Mouse (Mus musculus) hindbrain, embryonic 14.5 days (tissue): ENCODE results near the gene Slc39a11. TPM values are rescaled to one million over a fixed set of nuclear protein-coding genes. Genes with fewer than 3 reads are reported as not detected.

Experiments used
- ATAC-seq: fragments of 200-750 bp; cut with Nextera tagmentation; 2 replicates; pipeline ENCODE4 v1.8.0; 2017; ENCODE audit warnings: moderate number of reproducible peaks, mild to moderate bottlenecking, moderate TSS enrichment, moderate library complexity; ENCODE audit not compliant: low FRiP score
- DNase-seq: peaks from one replicate; pipeline ENCODE4 v3.0.0-alpha.2; 2015; ENCODE audit warnings: low spot score
- H3K27ac ChIP-seq: fragments of 300-500 bp; sonication (generic); 2 replicates; pipeline ENCODE4 v1.5.1; 2014; ENCODE audit warnings: mild to moderate bottlenecking, moderate library complexity
- H3K27me3 ChIP-seq: fragments of 300-500 bp; sonication (generic); 2 replicates; pipeline ENCODE4 v1.6.1; 2014; ENCODE audit warnings: mild to moderate bottlenecking, low read length, mixed read lengths; ENCODE audit not compliant: control insufficient read depth, insufficient read depth
- H3K36me3 ChIP-seq: fragments of 300-500 bp; sonication (generic); replicated peaks from 2 replicates; pipeline ENCODE4 v1.6.1; 2014; ENCODE audit not compliant: control insufficient read depth, insufficient read depth
- H3K4me1 ChIP-seq: fragments of 300-500 bp; sonication (generic); replicated peaks from 2 replicates; pipeline ENCODE4 v1.6.1; 2014; ENCODE audit warnings: antibody characterized with exemption, low read length, mixed read lengths; ENCODE audit not compliant: control insufficient read depth, insufficient read depth
- H3K4me2 ChIP-seq: fragments of 300-500 bp; sonication (generic); replicated peaks from 2 replicates; pipeline ENCODE4 v1.6.1; 2014; ENCODE audit warnings: mild to moderate bottlenecking, moderate library complexity
- H3K4me3 ChIP-seq: fragments of 300-500 bp; sonication (generic); replicated peaks from 2 replicates; pipeline ENCODE4 v1.5.1; 2014; ENCODE audit warnings: mild to moderate bottlenecking, low read length
- H3K9ac ChIP-seq: fragments of 300-500 bp; sonication (generic); 2 replicates; pipeline ENCODE4 v1.6.1; 2014
- H3K9me3 ChIP-seq: fragments of 300-500 bp; sonication (generic); 2 replicates; pipeline ENCODE4 v1.6.1; 2016; ENCODE audit warnings: low read length; ENCODE audit not compliant: control insufficient read depth
- WGBS: fragments of 180-500 bp; shearing (Covaris S2); extraction: QIAGEN DNeasy Blood & Tissue Kit; methylation state at CpG from one replicate; pipeline ENCODE4 v1.1.7; 2014; 5-methylcytosine and 5-hydroxymethylcytosine counted together
- polyA plus RNA-seq: library from polyadenylated mRNA; unstranded; fragments of >200 nt; fragmentation: Nextera tagmentation; extraction: Ambion mirVana; gene quantifications from 2 replicates; pipeline ENCODE4 v1.2.1, GENCODE M21; 2014

Gene Slc39a11
- polyA plus RNA-seq, 1 experiment from 2014 or later, result 25.5 TPM

DNA sequence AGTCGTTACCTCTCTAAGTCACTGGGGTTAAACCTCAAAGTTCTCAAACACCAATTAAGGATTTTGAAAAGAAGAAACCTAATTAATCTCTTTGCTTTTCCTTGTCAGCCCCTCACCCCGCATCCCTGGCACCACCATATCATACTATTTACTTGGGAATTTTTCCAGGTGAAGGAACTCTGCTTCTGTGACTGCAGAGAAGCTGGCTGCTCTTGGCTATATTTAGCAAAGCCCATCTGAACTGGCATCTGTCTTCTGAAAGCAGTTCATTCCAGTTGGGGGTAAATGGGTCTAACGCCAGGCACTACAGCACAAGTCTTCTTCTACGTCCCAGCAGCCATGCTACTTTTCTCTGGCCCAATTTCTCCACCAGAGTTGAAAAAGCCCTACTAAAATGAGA lies 23.7 kb upstream of the Slc39a11 start:
- H3K4me2 ChIP-seq, result no peak overlapping the region
- H3K9ac ChIP-seq, result no peak overlapping the region
- no peaks in the 10 kb centered on the region for H3K9me3 ChIP-seq
- DNase-seq (no peak), ATAC-seq (no peak)
- 89% methylated on average over 4 of the region's 4 CpGs for WGBS
- H3K4me3 ChIP-seq, result no peak overlapping the region
- no peaks in the 10 kb centered on the region for H3K27me3 ChIP-seq
- H3K4me1 ChIP-seq, result no peaks in the 10 kb centered on the region
- peaks cover 59% of the 10 kb centered on the region for H3K36me3 ChIP-seq
- H3K27ac ChIP-seq, result no peak overlapping the region

DNA sequence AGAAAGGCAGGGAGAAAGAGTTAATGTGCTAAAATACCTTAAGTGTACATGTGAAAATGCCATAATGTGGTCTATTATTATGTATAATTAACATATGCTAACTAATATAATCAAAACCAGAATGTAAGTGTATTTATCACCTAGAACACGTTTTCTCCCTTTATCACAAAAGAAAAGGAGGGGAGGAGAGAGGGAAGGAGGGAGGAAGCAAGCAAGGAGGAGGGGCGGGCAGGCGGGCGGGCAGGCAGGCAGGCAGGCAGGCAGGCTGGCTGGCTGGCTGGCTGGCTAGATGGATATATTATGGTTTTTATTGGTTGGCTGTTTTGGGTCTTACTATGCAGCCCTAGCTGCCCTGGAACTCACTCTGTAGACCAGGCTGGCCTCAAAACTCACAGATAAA lies 19.8 kb upstream of the Slc39a11 start:
- no peaks in the 10 kb centered on the region for H3K4me1 ChIP-seq
- no peaks in the 10 kb centered on the region for H3K9me3 ChIP-seq
- H3K27ac ChIP-seq, result no peak overlapping the region
- no peak overlapping the region for H3K4me2 ChIP-seq
- no peak for DNase-seq
- 82% methylated on average over 4 of the region's 4 CpGs for WGBS
- no peak overlapping the region for H3K4me3 ChIP-seq
- H3K27me3 ChIP-seq, result no peaks in the 10 kb centered on the region
- no peak overlapping the region for H3K9ac ChIP-seq
- H3K36me3 ChIP-seq, result peaks cover 36% of the 10 kb centered on the region
- ATAC-seq, result no peak

DNA sequence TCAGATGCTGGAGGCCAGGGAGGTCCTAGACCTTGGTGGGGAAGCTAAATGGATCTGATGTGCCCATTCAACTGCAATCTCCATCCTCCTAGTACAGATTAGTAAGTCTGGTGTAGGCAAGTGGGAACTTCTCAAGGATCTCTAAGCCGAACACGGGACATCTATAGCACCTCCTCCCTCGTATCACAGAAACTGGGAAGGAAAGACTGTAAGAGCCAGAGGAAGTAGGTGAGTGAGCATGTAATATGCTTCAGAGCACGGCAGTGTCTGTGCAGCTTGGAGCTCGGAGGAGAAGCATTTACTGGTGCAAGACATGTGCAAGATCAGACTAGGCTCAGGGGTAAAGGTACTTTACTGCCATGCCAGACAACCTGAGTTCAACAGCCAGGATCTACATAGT lies 19.0 kb upstream of the Slc39a11 start:
- Histone ChIP-seq H3K4me2 (no peak overlapping the region), H3K9ac (no peak overlapping the region), H3K4me3 (no peak overlapping the region), H3K27me3 (no peaks in the 10 kb centered on the region), H3K9me3 (no peaks in the 10 kb centered on the region), H3K36me3 (peaks cover 34% of the 10 kb centered on the region), H3K4me1 (no peaks in the 10 kb centered on the region), H3K27ac (no peak overlapping the region)
- ATAC-seq (no peak), DNase-seq (no peak)
- 92% methylated on average over 5 of the region's 5 CpGs for WGBS

DNA sequence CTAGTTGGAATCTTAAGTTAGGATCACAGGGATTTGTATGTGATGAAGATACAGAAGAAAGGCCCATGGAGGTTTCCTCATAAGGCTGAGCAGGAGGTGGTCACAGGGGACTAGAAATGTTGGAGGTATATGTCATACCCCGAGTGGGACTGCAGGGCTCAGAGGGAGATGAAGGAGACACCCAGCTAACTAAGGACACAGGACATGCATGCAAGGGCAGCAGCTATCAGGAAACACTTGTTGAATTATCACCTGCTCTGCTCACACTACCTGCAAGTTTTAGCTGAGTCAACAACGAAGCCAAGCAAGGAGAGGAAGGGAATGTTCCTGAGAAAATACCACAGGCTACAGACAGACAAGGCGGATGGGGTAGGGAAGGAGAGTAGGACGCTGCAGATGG lies 17.8 kb upstream of the Slc39a11 start:
- H3K27ac ChIP-seq, result no peak overlapping the region
- ATAC-seq (no peak), DNase-seq (no peak)
- H3K36me3 ChIP-seq, result peaks cover 35% of the 10 kb centered on the region
- H3K27me3 ChIP-seq, result no peaks in the 10 kb centered on the region
- no peaks in the 10 kb centered on the region for H3K9me3 ChIP-seq
- no peaks in the 10 kb centered on the region for H3K4me1 ChIP-seq
- no peak overlapping the region for H3K9ac ChIP-seq
- H3K4me3 ChIP-seq, result no peak overlapping the region
- WGBS, result 91% methylated on average over 4 of the region's 4 CpGs
- H3K4me2 ChIP-seq, result no peak overlapping the region

DNA sequence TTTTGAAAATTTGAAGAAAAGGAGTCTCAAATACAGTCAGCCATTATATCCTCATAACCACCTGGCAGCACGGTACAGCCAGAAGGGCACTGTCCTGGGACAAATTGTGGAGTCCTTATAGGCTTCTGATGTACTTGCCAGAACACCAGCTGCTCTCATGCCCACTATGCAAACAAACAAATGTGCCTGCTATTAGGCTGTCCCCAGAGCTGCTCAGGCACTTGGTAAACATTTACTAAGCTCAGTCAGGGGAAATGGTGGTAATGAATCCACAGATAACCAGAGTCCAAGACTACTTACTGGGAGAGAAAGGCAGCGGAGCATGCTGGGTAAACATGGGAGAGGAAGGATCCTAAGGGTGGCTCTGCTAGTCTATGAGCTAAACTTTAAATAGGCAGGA lies 17.2 kb upstream of the Slc39a11 start:
- no peak for DNase-seq
- Histone ChIP-seq H3K36me3 (peaks cover 36% of the 10 kb centered on the region), H3K4me3 (no peak overlapping the region), H3K9ac (no peak overlapping the region), H3K4me1 (no peaks in the 10 kb centered on the region), H3K27ac (no peak overlapping the region), H3K4me2 (no peak overlapping the region), H3K27me3 (no peaks in the 10 kb centered on the region), H3K9me3 (no peaks in the 10 kb centered on the region)
- no peak for ATAC-seq
- WGBS, result 73% methylated on average over 2 of the region's 2 CpGs

DNA sequence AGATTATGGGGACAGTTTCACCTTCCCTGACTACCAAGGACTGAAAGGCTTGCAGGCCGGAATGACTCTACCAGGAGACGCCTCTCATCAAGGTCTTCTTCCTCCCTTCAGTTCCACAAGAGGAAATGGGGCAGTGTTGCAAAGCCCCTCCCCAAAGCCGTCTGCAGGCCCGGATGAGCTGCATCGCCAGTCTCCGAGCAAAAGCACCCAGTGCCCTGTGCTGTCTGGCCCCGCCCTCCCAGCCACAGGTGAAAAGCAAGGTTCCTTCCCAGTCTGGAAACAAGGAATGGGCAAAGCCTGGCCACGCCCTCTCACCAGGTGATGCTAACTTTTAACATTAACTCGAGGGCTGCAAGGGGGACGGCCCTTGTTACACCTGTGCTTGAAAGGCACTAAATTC lies 16.8 kb upstream of the Slc39a11 start:
- 68% methylated on average over 10 of the region's 10 CpGs for WGBS
- H3K36me3 ChIP-seq, result peaks cover 37% of the 10 kb centered on the region
- H3K4me1 ChIP-seq, result no peaks in the 10 kb centered on the region
- no peak overlapping the region for H3K4me3 ChIP-seq
- no peak for ATAC-seq
- no peak overlapping the region for H3K27ac ChIP-seq
- DNase-seq, result no peak
- no peak overlapping the region for H3K4me2 ChIP-seq
- H3K27me3 ChIP-seq, result no peaks in the 10 kb centered on the region
- H3K9ac ChIP-seq, result no peak overlapping the region
- H3K9me3 ChIP-seq, result no peaks in the 10 kb centered on the region

DNA sequence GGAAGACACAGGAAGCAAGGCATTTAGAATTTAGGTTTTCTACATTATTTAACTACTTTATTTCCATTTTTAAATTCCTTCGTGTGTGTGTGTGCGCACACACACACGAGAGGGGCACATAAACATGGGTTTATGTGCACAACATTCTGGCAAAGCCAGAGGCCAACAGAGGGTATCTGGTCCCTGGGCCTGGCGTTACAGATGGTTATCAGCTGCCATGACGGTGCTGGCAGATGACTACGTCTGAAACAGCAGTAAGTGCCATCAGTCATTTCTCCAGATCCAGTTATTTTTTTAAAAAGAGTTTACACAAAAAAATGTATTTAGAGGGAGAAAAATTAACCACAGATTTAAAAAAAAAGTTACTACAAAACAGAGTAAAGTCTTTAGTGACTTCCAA lies 16.3 kb upstream of the Slc39a11 start:
- WGBS, result 76% methylated on average over 6 of the region's 6 CpGs
- no peak overlapping the region for H3K4me3 ChIP-seq
- H3K27ac ChIP-seq, result no peak overlapping the region
- DNase-seq (no peak), ATAC-seq (no peak)
- no peak overlapping the region for H3K9ac ChIP-seq
- H3K36me3 ChIP-seq, result peaks cover 38% of the 10 kb centered on the region
- no peak overlapping the region for H3K4me2 ChIP-seq
- no peaks in the 10 kb centered on the region for H3K4me1 ChIP-seq
- no peaks in the 10 kb centered on the region for H3K27me3 ChIP-seq
- H3K9me3 ChIP-seq, result no peaks in the 10 kb centered on the region

DNA sequence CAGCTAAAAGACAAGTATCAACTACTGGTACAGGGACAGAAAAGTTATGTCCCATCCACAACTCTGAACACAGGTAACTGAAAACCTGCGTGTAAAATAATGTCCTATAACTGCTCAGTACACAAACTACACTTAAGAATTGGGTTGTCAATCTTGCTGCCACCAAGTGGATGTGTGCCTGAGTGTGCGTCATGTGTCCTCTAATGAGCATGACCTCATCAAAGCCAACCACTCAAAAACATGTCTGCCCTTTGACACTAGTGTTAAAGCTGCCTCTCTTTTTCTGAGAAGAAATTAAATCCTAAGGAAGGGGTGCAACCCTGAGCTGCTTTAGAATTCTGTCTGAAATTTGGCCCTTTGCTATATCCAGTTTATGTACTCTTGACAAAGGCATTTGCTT lies 14.4 kb upstream of the Slc39a11 start:
- WGBS, result 62% methylated on average over 2 of the region's 2 CpGs
- Histone ChIP-seq H3K4me1 (no peaks in the 10 kb centered on the region), H3K27me3 (no peaks in the 10 kb centered on the region), H3K4me2 (no peak overlapping the region), H3K4me3 (no peak overlapping the region), H3K27ac (no peak overlapping the region), H3K9ac (no peak overlapping the region), H3K36me3 (peaks cover 51% of the 10 kb centered on the region), H3K9me3 (no peaks in the 10 kb centered on the region)
- DNase-seq (no peak), ATAC-seq (no peak)

DNA sequence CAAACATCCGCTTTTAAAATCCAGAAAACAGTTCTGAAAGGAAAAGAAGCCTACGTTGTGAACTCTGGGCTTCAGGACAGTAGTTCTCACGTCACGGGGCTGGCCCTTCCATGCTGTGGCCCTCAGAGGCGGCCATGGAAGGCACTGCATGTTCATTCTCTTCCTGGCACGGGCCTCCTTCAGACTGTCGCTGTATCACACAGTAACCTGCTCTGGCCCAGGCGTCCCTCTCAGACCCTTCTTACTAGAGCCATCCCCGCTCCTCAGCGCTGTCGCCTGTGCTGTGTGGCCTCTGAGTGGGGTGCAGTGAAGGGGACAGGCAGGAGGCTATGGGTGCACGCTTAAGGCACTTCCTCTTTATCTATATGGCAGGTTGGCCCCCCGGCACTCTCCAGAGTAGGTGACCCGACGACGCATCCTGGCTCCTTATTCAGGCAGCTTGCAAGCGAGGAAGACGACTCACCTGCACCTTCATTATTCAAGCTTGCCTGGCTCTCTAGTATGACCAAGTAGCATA lies 12.0 kb upstream of the Slc39a11 start:
- WGBS, result 94% methylated on average over 18 of the region's 18 CpGs

DNA sequence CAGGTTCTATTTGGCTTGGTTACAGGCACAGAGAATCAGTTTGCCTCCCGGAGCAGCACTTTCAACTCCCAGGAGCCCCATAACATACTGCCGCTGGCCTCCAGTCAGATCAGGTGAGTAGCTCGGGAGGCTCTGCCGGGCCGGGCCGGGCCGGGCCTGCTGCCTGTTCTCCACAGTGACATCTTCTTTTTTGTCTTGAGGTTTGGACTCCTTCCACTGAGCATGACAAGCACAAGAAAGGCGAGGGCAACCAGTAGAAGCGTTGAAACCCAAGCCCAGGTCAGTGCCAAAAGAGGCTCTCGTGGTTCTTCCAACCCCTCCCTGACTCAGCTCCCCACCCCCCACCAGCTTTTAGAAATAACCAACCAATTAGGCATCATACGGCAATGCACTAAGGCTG lies 11.1 kb upstream of the Slc39a11 start:
- 0 out of 2 replicates have a peak, but pooled peaks cover 4% of the 10 kb centered on the region for H3K4me1 ChIP-seq
- H3K4me2 ChIP-seq, result no peak overlapping the region
- no peak overlapping the region for H3K27ac ChIP-seq
- H3K9ac ChIP-seq, result no peak overlapping the region
- H3K4me3 ChIP-seq, result no peak overlapping the region
- peaks cover 85% of the 10 kb centered on the region for H3K36me3 ChIP-seq
- DNase-seq (no peak), ATAC-seq (no peak)
- H3K27me3 ChIP-seq, result no peaks in the 10 kb centered on the region
- 95% methylated on average over 11 of the region's 11 CpGs for WGBS
- no peaks in the 10 kb centered on the region for H3K9me3 ChIP-seq

More for the DNA sequence above, 12.0 kb upstream of the Slc39a11 start:
- Histone ChIP-seq H3K4me2 (no peak overlapping the region), H3K36me3 (peaks cover 75% of the 10 kb centered on the region), H3K4me3 (no peak overlapping the region), H3K9ac (no peak overlapping the region), H3K27me3 (no peaks in the 10 kb centered on the region), H3K9me3 (no peaks in the 10 kb centered on the region), H3K27ac (no peak overlapping the region), H3K4me1 (0 out of 2 replicates have a peak, but pooled peaks cover 3% of the 10 kb centered on the region)
- DNase-seq (no peak), ATAC-seq (no peak)
